Mouse (Mus musculus) megakaryocyte, embryonic 14.5 days (primary cell): ENCODE results near the gene Lef1.

Source experiments
- FLI1 ChIP-seq: IDR thresholded peaks from 2 replicates; pipeline ENCODE4 v1.6.1; 2012; ENCODE audit warnings: low read length, inconsistent platforms, mixed read lengths
- GATA1 ChIP-seq: IDR thresholded peaks from 3 replicates; pipeline ENCODE4 v1.6.1; 2012; ENCODE audit warnings: mixed read lengths, low read length, inconsistent platforms, borderline replicate concordance

DNA sequence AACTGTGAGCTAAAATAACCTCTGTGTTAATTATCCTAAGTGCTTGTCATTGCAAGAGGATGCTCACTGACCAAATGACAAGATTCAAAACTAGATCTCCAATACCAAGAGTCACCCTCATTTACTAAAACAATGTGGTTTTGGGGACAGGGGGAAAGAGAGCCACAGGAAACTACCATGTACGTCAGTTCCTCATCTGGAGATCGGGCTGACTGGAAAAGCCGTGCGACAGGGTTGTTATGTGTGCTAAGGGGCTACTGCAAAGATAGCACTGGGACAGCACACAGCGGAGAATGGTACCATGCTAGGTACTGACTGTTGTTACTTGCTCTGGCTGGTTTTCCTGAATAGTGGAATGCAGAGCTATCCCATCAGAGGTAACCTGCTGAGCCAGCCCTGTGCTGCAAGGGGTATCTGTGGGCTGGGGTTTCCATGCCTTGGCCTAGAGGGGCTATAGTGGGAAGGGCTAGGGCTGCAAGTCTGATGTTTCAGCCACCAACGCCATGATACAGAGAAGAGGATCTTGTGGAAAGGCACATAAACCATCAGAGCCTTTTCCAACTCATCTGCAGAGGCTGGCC, 32.1 kb upstream of the Lef1 start:
- TF ChIP-seq GATA1 (no peak), FLI1 (no peak)
